Mouse (Mus musculus) spleen, adult 2 months (tissue): ENCODE data around the gene Eif4e1b.

Experiments
- CTCF ChIP-seq: fragments of 200-500 bp; IDR thresholded peaks from 2 replicates; pipeline ENCODE4 v1.5.1; 2011; ENCODE audit warnings: mild to moderate bottlenecking, inconsistent platforms; ENCODE audit not compliant: insufficient read depth, insufficient read length, insufficient replicate concordance; ENCODE audit errors: extremely low read depth
- POLR2A ChIP-seq: fragments of 200-500 bp; IDR thresholded peaks from 2 replicates; pipeline ENCODE4 v1.6.1; 2011; ENCODE audit warnings: low read depth, low read length, inconsistent platforms

- TF ChIP-seq POLR2A = no peak
- no peak for TF ChIP-seq CTCF
These were observed 38.1 kb downstream of the Eif4e1b start for GRCm38 (mm10) chr13:54821931-54822330.
